Mouse (Mus musculus) brain, embryonic 14.5 days (tissue): ENCODE data around the gene Ccdc180.

Experiments used
- CTCF ChIP-seq: fragments of 200-500 bp; IDR thresholded peaks from 2 replicates; pipeline ENCODE4 v1.5.1; 2012; ENCODE audit warnings: inconsistent platforms, mild to moderate bottlenecking, moderate library complexity, borderline replicate concordance; ENCODE audit not compliant: insufficient read depth, insufficient read length; ENCODE audit errors: extremely low read depth
- POLR2A ChIP-seq: fragments of 200-500 bp; IDR thresholded peaks from 2 replicates; pipeline ENCODE4 v1.6.1; 2012; ENCODE audit warnings: mild to moderate bottlenecking, inconsistent platforms, borderline replicate concordance; ENCODE audit not compliant: poor library complexity, insufficient read depth, insufficient read length, severe bottlenecking; ENCODE audit errors: extremely low read depth

DNA sequence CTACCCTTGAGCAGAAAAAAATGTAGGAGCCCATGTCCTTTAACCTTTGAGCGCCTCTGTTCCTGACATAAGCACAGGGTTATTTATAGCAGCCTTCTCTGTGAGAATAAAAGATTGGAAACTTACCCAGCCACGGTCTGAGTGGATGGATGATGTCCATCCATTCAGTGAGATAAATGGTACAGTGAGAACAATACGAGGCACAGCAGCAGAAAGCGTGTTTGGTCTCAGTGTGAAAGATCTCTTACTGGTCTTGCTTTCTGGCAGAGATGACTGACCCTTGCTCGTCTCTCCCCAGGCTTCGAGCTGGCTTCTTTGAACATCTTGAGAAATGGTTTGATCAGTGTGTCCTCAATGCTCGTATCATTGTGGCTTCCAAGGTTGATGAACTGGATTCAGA lies 27.0 kb downstream of the Ccdc180 start:
- TF ChIP-seq POLR2A, result no peak
- TF ChIP-seq CTCF, result no peak
